Mouse (Mus musculus): ENCODE results near the gene Kcna2. TPM values are rescaled to one million over a fixed set of nuclear protein-coding genes. Genes with fewer than 3 reads are reported as not detected.

Gene Kcna2
- 0.01 and 0.05 TPM in 2 replicates for polyA plus RNA-seq (2015; fragmentation: Nextera tagmentation; extraction: Ambion mirVana)

DNA sequence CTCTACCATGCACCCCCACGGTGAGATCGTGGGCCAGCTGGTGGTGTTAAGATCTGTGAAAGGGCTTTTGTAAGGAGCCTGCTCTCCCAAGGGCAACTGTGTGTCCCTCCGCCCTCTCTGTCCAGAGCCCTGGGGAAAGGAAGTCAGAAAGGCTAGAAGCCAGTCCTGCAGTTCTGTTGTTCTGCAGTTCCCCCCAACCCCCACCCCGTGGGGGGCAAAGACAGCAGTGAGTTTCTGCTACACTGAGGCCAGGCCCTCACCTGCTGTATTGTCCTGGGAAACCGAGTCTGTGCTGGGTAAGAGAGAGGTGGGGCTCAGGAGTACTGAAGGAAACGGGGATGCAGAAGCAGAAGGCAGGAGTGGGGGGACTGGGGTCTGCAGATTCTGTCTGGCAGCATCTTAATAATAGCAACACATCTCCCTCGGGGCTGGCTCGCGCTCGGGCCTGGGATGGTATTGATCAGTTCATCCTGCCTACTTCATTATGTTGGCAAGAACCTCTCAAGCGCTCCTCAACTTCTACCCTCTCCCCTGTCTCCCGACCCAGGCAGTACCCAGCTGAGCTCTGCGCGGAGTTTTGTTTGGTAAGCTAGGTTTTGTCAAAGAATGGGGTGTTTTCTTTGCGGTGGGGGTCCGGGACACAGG, at the start of gene Kcna2:
Kcna2 (plus strand) TSS at position 336 of the 645 bp plus-strand sequence.

Other genes starting within 250 kb of the Kcna2 start
- gene Kcna3, start 65.0 kb upstream of the Kcna2 start, polyA plus RNA-seq (2015; fragmentation: Nextera tagmentation; extraction: Ambion mirVana), result 0.82 and 1.2 TPM in 2 replicates
- not detected in 2 replicates for gene Kcna10, start 81.9 kb downstream of the Kcna2 start, polyA plus RNA-seq (2015; fragmentation: Nextera tagmentation; extraction: Ambion mirVana)
- 2.7 and 4.6 TPM in 2 replicates for gene Cym, start 120.6 kb downstream of the Kcna2 start, polyA plus RNA-seq (2015; fragmentation: Nextera tagmentation; extraction: Ambion mirVana)
- not detected in 2 replicates for gene A630076J17Rik, start 129.5 kb downstream of the Kcna2 start, polyA plus RNA-seq (2015; fragmentation: Nextera tagmentation; extraction: Ambion mirVana)
- gene Prok1, start 138.6 kb downstream of the Kcna2 start, polyA plus RNA-seq (2015; fragmentation: Nextera tagmentation; extraction: Ambion mirVana), result 0.06 TPM in 1 of 2 replicates, not detected in the other
- 125 and 136 TPM in 2 replicates for gene Lamtor5, start 177.7 kb downstream of the Kcna2 start, polyA plus RNA-seq (2015; fragmentation: Nextera tagmentation; extraction: Ambion mirVana)
- 1.4 and 1.5 TPM in 2 replicates for gene Slc16a4, start 190.1 kb downstream of the Kcna2 start, polyA plus RNA-seq (2015; fragmentation: Nextera tagmentation; extraction: Ambion mirVana)
- gene Rbm15, start 232.5 kb downstream of the Kcna2 start, polyA plus RNA-seq (2015; fragmentation: Nextera tagmentation; extraction: Ambion mirVana), result 13.9 and 14.6 TPM in 2 replicates